Comparison of ENCODE assay signal across 33 mouse cellular contexts in the genomic region with DNA sequence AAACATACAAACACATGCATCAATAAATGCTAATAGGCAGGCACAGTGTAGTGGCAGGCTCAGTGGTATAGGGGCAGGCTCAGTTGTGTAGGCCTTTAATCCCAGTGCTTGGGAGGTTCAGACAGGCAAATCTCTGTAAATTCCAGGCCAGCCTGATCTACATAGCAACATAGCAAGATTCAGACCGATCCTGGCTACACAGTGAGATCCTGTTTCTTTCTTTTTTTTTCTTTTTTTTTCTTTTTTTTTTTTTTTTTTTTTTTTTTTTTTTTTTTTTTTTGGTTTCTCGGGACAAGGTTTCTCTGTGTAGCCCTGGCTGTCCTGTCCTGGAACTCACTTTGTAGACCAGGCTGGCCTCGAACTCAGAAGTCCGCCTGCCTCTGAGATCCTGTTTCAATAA. TPM values are rescaled to one million over a fixed set of nuclear protein-coding genes. Genes with fewer than 3 reads are reported as not detected.
"Had no signal": no experiment of that assay in that cellular context is flagged by ENCODE, and none has a peak within 500 bp of the region (broad histone marks: within the 10 kb centered on the region; RNA-seq: fewer than 3 reads in every experiment).

No protein-coding gene starts in this region.

RNA-seq across cellular contexts. Expression of a gene that starts 36.6 kb away (rescaled TPM):
- total RNA-seq: liver, adult 2 months; megakaryocyte progenitor cell, adult 5-6 weeks; megakaryocyte, adult 5-6 weeks; megakaryocyte-erythroid progenitor cell, adult 5-6 weeks; midbrain, postnatal 0 days; monocyte, adult 5-6 weeks had no signal
- polyA plus RNA-seq: limb, embryonic 10.5 days; limb, embryonic 11.5 days; limb, embryonic 12.5 days; limb, embryonic 13.5 days; limb, embryonic 14.5 days; limb, embryonic 15.5 days; liver, adult 2 months; liver, embryonic 11.5 days; liver, embryonic 12.5 days; liver, embryonic 13.5 days; liver, embryonic 14.5 days; liver, embryonic 15.5 days; liver, embryonic 16.5 days; liver, postnatal 0 days; lung, adult 2 months; lung, embryonic 14.5 days; lung, embryonic 16.5 days; lung, postnatal 0 days; macrophage; midbrain, embryonic 10.5 days; midbrain, embryonic 11.5 days; midbrain, embryonic 12.5 days; midbrain, embryonic 13.5 days; midbrain, embryonic 14.5 days; midbrain, embryonic 15.5 days; midbrain, embryonic 16.5 days; myocyte; neural tube, embryonic 11.5 days had no signal
